Mouse (Mus musculus) layer of hippocampus, adult 9-11 months (tissue): ENCODE results near the gene Tmem231.
A peak's percentile ranks its signal among the peaks of the same experiment; 100 is the strongest.

Experiments
- DNase-seq: peaks from one replicate; pipeline ENCODE4 v3.0.0; 2022

Tmem231 gene

DNA sequence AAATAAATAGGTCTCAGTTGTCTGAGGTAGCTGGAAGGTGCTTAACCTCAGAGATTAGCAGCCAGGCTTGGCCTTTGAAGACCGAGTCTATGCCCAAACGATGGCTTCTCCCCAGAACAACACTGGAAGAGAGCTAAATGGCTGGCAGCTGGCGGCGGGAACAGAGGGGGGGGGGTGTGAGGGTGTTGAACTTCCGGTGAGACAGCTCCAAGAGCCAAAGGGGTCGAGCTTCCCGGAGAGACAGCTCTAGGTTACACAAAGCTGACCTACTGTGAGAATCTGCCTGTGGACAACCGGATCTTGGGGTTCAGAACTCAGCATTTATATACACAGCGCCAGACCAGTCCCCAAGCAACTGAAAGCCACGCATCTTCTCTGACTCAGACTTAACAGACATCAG lies 35.1 kb downstream of the Tmem231 start:
- no peak for DNase-seq

DNA sequence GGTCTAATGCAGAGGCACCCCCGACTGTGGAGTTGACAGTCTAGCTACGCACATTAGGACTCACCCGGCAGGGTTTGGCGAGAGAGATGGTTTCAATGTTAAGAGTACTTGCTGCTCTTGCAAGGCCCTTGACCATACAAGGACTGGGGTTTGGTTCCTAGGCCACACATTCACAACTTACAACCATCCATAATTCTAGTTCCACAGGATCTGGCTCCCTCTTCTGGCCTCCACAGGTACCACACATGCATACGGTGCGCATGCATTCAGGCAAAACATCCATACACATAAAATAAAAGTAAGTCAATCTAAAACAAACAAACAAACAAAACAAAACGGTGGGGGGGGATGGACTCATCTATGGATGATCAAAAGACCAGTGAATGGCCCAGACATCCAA lies 38.7 kb downstream of the Tmem231 start:
- DNase-seq = no peak

DNA sequence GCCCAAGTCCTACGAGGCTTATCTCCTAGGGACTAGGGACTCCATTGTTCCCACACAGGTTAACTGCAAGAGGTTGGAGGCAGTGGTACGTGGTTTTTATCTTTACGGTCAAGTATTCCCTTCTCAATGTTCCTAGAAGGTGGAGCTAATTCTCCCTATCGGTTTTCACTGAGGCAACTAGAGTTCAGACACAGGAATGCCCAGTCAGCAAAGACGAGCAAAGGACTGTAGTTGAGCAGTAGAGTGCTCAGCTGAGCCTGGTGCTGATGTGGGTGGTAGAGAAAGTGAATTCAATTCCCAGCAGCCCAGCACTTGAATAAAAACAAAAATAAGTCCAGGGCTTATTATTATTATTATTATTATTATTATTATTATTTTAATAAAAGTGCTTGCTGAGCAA lies 41.1 kb downstream of the Tmem231 start:
- no peak for DNase-seq

DNA sequence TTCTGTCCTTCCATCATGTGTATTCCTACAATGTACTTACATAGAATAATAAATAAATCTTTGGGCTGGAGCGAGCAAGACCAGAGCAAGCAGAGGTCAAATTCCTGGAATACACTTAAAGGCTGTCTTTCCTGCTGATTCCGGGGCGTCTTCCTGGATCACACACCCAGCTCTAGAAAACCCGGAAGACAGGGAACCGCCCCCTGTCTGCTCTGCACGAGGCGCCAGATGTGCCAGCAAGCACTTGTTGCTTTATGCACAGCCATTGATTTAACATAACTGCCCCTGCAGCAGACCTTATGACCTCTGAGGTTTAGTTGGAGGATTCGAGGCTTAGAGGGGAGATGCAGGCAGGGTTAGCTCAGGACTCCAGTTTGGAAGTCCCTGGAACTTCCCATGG lies 41.7 kb downstream of the Tmem231 start:
- DNase-seq = no peak

DNA sequence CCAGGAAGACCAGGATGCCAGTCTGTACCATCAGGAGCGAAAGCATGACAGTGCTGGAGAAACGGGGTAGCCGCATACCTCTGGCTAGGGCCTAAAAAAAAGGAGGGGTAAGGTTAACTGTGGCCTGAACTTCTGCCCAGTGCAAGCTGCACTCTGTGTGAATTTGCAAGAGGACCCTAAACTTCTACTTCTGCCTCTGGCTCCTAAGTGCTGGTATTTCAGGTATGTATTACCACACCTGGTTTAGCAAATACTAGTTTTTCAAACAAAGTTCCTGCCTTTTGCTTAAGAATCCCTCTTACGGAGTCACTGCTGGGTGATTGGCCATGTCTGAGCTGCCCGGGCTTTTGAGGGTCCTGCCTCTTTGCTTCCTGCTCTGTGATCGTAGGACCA lies 42.8 kb downstream of the Tmem231 start:
- DNase-seq = no peak

DNA sequence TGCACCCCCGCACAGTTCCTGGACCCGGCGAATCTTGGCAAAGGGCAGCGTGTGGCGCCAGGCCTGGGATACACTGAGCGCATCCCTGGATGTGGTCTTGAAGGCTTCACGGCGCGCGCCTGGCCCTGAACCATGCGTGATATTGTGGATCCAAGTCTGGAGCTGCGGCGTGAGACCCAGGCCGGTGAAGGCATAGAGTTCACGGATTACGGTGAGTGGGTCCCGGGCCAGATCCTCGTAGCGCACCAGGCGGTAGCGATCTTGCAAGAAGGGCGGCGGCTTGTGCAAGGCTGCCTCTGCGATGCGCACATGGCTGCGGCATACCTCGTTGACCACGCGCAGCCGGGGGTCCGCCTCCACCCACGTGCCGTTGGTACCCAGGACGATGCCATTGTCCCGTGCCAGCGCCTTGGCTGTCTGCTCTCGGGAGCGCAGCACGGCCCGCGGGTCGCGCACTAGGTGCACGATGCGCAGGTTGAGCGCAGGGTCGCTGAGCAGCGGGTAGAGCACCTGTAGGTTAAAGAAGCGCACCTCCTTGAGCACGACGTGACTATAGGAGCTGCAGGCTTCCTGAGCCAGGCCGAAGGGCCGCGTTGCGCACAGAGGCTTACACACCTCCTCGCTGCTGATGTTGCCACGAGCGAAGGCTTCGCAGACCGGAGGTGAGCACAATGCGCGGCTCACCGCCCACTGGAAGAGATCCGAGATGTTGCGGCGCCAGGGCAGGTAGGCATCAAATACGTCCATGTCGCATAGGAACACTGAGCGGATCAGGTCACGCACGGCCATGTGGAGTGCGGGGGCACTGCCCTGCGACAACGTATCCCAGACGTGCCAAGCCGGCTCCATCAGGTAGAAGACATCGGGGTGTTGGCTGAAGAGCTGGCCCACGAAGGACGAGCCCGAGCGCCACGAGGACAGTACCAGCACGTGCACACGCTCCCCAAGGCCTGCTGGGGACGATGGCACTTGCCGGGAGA lies 43.5 kb downstream of the Tmem231 start:
- DNase-seq = no peak

DNA sequence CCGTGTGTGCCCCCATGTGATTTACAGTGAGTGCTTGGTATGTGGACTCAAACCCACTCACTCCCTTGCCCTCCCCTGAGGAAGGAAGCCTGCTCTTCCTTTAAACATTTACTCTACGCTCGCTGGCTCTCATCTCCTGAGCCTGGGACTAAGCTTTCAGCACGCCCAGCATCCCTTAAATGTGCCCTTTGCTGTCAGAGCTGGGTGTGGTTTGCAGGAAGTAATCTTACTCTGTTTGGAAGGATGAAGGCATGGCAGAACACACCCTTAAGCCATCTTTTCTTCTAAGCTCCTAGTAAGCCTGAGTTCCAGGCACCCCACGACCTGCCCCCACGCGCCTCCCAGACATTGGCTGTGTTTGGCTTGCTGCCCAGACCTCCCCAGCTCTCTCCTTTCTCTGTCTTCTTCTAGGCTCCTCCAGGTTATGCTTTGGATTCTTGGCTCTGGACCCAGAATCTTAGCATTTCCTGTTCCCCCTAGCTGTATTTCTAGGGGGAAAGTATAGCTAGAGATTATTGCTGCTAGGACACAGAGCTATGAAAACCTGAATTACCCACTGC lies 45.5 kb downstream of the Tmem231 start:
- no peak for DNase-seq

DNA sequence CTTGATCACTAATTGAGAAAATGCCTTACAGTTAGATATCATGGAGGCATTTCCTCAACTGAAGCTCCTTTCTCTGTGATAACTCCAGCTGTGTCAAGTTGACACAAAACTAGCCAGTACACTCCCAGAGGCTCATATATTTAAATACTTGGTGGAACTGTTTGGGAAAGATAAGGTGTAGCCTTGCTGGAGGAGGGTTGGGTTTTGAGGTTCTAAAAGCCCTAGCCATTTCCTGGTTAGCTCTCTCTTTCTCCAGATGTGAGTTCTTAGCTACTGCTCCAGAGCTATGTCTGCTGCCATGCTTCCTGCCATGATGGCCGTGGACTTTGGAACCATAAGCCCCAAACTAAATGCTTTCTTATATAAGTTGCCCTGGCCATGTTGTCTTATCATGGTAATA lies 46.2 kb downstream of the Tmem231 start:
- no peak for DNase-seq

DNA sequence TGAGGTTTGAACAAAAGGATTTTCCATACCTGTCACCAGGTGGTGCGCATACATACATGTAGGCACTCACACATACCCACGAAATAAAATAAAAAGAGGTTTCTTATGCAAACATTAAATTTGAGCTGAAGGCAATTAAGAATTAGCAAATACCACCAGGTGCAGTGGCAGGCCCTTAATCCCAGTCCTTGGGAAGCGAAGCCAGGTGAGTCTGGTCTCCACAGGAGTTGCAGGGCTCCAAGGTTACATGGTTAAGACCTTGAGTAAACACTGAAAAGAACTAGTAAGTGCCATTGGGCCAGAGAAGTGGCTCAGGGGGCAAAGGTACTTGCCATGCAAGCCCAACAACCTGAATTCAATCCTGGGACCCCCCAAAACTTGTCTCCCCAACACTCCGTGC lies 50.1 kb downstream of the Tmem231 start:
- no peak for DNase-seq

DNA sequence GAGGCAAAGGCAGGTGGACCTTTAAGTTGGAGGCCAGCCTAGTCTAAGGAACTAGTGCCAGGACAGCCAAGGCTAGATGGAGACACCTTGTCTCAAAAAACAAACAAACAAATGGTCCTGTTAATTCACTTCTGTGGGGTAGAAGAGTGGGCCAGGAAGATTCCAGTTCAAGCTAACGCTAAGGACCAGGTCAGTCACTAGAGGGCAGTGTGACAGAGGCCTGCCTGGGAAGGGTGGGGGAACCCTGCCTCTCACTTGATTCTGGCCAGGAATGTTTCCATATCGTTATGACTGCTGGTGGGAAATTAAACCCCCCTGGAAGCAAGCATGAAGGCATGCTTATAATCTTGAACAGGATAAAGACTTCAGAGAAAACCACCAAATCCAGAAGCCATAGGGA lies 52.1 kb downstream of the Tmem231 start:
- no peak for DNase-seq

DNA sequence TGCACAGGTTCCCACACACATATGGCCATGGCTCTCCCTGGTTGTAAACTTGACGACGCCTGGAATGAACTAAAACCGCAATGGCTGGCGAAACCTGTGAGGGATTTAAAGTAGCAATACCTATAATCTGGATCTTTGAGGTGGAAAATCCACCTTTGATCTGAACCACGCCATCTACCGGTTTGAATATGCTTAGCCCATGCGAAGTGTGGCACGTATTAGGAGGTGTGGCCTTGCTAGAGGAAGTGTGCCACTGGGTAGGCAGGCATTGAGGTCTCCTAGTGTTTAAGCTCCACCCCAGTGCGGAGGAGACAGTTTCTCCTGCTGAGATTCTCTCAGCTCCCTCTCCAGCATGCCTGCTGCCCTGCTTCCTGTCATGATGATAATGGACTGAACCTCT lies 56.0 kb downstream of the Tmem231 start:
- no peak for DNase-seq

DNA sequence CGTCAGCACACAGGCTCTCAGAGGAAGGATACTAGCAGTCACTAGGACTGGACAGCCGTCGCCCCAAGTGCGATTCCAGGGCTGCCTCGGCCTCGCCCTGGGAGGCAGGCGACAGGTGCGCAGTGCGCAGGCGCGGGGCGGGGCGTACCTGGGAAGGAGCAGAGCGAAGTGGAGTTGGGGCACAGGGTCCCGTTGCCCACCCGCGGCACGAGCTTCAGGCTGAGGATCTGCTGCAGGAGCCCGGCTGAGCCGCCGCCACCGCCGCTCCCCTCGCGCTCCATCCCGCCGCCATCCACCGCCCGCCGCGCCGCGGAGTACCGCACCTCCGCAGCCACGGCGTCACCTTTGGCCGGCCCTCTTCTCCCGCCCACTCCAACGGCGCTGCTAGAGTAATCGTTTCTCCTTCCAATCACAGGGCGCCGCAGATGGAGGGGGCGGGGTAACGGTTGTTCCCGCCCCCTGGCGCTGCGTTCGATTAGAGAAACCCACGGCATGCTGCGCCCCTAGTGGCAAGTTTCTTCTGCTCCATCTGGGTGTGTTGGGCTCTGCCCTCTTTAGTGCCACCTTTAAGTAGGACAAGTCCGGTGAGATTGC lies 57.2 kb downstream of the Tmem231 start, which contains the start of gene Tmem170:
Gene Tmem170 (minus strand): TSS at position 396 of the 594 bp plus-strand sequence.
- DNase-seq = peak; percentile 98

DNA sequence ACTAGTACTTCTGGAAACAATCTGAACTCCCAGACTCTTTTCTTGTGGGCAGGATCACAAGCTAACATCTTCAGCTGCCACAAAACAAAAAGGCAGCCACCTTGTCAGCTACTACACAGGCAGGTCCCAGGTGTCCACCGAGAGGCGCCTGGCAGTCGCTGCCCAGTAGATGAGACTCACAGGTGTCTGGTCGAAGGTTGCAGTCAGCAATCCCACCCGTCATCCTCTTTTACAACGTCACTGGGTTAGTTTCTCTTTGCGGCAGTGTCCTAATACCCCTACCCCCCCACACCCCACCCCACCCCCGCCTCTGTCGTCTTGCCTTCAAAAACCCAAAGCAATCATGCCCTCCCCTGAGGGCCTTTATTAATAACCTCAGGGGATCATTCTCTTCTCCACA lies 57.9 kb downstream of the Tmem231 start:
- DNase-seq = no peak

DNA sequence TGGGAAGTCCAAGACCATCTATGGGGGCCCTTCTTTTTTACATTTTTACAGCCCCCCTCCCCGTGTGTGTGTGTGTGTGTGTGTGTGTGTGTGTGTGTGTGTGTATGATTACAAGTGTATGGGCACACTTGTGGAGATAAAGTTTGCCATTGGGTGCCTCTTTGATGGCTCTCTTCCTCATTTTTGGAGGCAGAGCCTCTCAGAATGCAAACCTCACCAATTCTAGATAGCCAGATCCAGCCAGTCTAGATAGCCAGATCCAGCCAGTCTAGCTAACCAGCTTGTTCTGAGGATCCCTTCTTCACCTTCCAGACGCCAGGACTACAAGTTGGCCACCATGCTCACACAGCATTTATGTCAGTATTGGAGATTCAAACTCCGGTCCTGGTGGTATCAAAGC lies 62.4 kb downstream of the Tmem231 start:
- no peak for DNase-seq

DNA sequence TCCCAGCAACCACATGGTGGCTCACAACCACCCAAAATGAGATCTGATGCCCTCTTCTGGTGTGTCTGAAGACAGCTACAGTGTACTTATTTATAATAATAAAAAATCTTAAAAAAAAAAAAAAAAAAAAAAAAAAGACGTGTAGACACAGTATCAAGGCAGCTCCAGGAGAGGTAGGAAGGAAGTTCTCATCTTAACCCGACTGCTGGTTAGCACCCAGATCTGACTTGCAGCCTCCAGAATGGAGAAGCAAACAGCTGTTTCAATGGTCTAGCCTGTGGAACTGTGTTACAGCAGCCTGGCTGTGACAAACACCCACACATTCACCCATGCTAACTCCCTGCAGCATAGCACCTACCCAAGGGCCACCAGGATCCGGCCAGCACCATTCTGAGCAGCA lies 63.3 kb downstream of the Tmem231 start:
- no peak for DNase-seq

DNA sequence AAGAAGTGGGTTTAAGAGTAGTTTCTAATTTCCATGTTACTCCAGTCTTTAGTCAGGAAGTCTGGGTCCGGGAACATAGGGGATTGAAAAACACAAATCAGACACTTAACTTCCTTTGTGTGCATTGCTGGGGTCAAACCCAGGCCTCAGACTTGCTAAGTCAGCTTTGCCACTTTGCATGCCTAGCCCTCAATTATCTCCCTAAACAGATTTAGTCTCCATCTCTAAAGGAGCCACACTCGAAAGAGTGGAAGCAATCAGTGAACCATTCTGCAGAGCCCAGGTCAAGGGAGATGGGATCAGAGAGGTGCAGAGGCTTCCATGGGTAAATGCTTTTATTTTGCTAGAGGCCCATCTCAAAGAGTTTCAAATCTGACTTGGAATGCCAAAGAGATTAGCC lies 65.0 kb downstream of the Tmem231 start:
- no peak for DNase-seq

DNA sequence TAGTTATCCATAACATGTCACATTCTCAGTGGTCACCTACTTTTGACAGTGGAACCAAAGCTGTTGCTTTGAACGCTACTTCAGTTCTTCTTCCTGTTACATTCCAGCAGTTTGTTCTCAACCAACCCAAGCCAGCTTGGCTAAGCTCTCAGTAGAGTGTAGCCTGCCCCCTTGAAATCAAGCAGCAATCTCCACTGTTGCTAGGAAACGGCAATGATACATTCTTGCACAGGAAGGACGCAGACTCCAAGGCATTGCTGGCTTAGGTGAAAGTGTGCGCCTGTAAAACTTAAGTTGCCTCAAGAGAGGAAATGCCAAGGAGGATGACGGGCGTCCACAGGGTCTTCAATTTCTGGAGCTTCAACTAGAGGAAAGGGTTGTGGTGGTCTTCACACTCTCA lies 67.8 kb downstream of the Tmem231 start:
- no peak for DNase-seq

DNA sequence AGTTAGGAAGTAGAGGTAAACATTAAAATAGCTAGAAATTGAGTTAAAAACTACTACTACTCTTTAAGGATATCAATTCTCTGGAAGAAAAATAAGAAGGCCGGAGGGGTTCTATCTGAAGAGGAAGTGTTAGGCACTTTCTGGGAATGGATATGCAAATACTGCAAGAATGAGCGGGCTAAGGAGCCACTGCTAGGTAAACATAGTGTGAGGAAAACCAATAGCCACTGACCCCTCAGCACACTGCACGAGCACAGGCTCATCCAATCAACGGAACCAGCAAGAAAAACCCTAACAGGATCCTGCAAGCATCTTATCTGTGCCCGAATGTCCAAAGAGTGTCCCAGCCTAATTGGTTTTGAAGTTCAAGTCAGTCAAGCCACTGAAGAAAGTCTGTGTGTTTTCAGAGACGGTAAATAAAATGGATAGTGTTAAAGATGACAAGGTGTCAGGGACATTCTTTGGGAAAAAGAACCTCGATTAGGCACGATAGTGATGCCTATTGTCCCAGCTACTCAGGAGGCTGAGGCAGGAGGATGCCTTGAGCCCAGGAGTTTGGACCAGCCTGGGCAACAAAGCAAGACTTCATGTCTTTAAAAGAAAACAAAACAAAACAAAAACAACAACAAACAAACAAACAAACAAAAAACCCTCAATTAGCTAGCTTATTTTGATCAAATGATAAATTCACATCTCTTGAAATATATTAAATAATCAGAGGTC lies 68.4 kb downstream of the Tmem231 start:
- no peak for DNase-seq

DNA sequence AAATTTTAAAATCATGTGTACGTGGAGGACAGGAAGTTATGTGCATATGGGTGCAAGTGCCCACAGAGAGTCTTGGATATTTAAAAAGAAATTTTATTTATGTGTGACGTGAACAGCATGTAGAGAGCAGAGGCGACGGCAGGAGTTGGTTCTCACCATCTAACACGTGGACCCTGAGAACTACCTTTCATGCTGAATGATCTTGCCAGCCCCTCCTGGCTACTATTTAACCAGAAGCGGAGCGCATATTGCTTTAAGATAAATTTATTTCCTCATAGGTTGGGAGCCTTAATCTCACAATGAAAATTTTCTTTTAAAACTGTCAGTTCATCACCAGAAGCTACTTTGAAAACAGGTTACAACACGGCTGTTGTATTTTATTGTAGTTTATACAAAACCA lies 69.0 kb downstream of the Tmem231 start:
- DNase-seq = no peak

DNA sequence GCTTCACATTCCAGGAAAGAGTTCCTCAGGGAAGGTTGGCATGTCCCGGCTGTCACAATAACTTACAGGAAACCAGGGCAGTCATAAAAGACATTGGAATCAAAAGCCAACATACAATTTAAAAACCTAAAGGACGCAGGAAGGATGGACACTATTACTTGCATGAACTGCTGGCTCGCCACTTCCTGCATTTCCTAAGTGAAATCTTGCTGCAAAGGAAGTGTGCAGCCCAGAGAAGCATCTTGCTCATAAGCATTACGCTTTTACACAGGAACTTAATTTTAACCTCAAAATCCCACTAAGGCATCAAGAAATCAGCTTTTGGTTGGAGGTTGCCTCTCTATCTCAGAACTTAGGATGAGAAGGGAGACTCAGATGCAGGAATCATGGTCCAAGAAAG lies 70.4 kb downstream of the Tmem231 start:
- DNase-seq = no peak
